Mouse (Mus musculus) liver, embryonic 15.5 days (tissue): ENCODE measurements around the gene Maats1. TPM values are rescaled to one million over a fixed set of nuclear protein-coding genes. Genes with fewer than 3 reads are reported as not detected.

ENCODE experiments used
- ATAC-seq: fragments of 200-750 bp; cut with Nextera tagmentation; 2 replicates; pipeline ENCODE4 v1.8.0; 2017; ENCODE audit warnings: moderate number of reproducible peaks, mild to moderate bottlenecking, moderate library complexity; ENCODE audit not compliant: insufficient read depth
- H3K27ac ChIP-seq: fragments of 300-500 bp; sonication (generic); replicated peaks from 2 replicates; pipeline ENCODE4 v1.5.1; 2015; ENCODE audit warnings: mild to moderate bottlenecking, inconsistent platforms
- H3K27me3 ChIP-seq: fragments of 300-500 bp; sonication (generic); 2 replicates; pipeline ENCODE4 v1.6.1; 2015; ENCODE audit warnings: mild to moderate bottlenecking, inconsistent platforms
- H3K36me3 ChIP-seq: fragments of 300-500 bp; sonication (generic); replicated peaks from 2 replicates; pipeline ENCODE4 v1.6.1; 2015; ENCODE audit warnings: moderate library complexity, mild to moderate bottlenecking, inconsistent platforms
- H3K4me1 ChIP-seq: fragments of 300-500 bp; sonication (generic); replicated peaks from 2 replicates; pipeline ENCODE4 v1.6.1; 2015; ENCODE audit warnings: inconsistent platforms
- H3K4me2 ChIP-seq: fragments of 300-500 bp; sonication (generic); 2 replicates; pipeline ENCODE4 v1.6.1; 2015; ENCODE audit warnings: moderate library complexity, mild to moderate bottlenecking, inconsistent platforms
- H3K4me3 ChIP-seq: fragments of 300-500 bp; sonication (generic); replicated peaks from 2 replicates; pipeline ENCODE4 v1.5.1; 2015; ENCODE audit warnings: mild to moderate bottlenecking, inconsistent platforms
- H3K9ac ChIP-seq: fragments of 300-500 bp; sonication (generic); 2 replicates; pipeline ENCODE4 v1.6.1; 2015; ENCODE audit warnings: moderate library complexity, mild to moderate bottlenecking, inconsistent platforms
- H3K9me3 ChIP-seq: fragments of 300-500 bp; sonication (generic); replicated peaks from 2 replicates; pipeline ENCODE4 v1.6.1; 2016; ENCODE audit warnings: inconsistent platforms
- WGBS: fragments of 180-500 bp; shearing (Covaris S2); methylation state at CpG from one replicate; pipeline ENCODE4 v1.1.7; 2015; ENCODE audit warnings: mixed read lengths; ENCODE audit not compliant: insufficient replicate concordance; 5-methylcytosine and 5-hydroxymethylcytosine counted together
- polyA plus RNA-seq: library from polyadenylated mRNA; unstranded; fragments of >200 nt; fragmentation: Nextera tagmentation; extraction: Ambion mirVana; gene quantifications from 2 replicates; pipeline ENCODE4 v1.2.1, GENCODE M21; 2015

The Maats1 gene
- polyA plus RNA-seq, 1 experiment from 2014 or later: 0.03 TPM

DNA sequence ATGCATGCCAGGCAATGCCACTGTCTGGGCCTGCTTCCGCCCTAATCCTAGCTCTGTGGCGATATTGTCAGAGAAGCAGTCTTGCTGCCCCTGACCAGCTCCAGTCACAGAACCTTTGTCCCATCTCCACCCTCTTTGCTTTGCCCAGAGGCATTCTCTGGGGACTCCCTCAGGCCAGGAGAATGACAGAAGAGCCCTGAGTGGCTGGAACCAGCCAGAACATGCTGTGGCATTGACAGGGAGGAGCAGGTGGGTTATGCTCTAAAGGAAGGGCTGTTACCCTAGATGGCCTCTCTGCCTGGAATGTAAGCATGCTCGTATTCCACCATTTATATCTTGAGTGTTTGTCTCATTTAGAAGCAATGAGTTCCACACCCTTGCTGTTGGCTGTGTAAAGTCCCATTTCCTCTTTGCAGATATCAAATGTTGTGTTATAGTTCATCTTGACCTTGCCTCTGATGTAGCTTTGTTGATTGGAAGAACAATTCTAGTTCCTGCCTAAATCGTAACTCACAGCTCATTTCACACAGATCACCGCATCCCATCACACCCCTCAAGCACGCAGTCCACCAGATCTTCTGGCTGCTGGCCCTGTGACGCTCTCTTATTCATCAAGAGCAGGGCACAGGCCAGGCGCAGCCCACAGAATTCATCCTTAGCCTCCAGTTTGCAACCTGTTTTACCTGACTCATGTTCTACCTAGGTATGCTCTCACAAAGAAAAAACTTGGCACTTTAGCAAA, 28.9 kb upstream of the Maats1 start:
- Histone ChIP-seq H3K4me1 (peaks cover 73% of the 10 kb centered on the region), H3K4me3 (peak overlapping the region; percentile 68; the same call in 1 of the 2 replicates), H3K27me3 (no peaks in the 10 kb centered on the region), H3K27ac (peak overlapping the region; percentile 96), H3K4me2 (peak overlapping the region; percentile 75), H3K36me3 (peaks cover 15% of the 10 kb centered on the region), H3K9me3 (no peaks in the 10 kb centered on the region), H3K9ac (peak overlapping the region; percentile 76)
- ATAC-seq: no peak
- WGBS: 72% methylated on average over 8 of the region's 8 CpGs

DNA sequence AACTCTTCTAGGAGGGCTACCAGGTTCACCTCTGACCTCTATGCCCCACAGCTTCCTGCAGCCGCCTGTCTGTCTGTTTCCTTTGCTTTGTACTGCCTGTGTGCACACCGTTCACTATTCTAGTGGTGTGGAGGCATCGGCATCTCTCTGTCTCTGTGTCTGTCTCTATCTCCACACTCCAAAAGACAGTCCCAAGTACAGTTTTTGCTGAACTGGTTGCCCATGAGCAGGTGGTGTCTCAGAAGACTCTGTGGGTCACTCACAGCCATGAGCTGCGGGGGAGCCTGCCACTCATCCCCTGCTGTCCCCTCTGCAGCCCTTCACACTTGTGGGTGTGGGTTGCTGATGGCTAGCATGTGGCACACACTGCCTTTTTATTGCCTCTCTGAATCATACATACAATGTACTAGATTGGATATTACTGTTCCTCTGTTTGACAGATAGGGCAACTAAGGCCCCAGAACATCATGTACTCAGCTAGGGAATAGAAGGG, 28.1 kb upstream of the Maats1 start:
- Histone ChIP-seq H3K36me3 (peaks cover 7% of the 10 kb centered on the region), H3K4me1 (peaks cover 72% of the 10 kb centered on the region), H3K9ac (no peak overlapping the region), H3K9me3 (no peaks in the 10 kb centered on the region), H3K27ac (peak overlapping the region; percentile 96), H3K27me3 (no peaks in the 10 kb centered on the region), H3K4me2 (no peak overlapping the region), H3K4me3 (no peak overlapping the region)
- WGBS: 66% methylated on average over 4 of the region's 4 CpGs
- ATAC-seq: no peak

DNA sequence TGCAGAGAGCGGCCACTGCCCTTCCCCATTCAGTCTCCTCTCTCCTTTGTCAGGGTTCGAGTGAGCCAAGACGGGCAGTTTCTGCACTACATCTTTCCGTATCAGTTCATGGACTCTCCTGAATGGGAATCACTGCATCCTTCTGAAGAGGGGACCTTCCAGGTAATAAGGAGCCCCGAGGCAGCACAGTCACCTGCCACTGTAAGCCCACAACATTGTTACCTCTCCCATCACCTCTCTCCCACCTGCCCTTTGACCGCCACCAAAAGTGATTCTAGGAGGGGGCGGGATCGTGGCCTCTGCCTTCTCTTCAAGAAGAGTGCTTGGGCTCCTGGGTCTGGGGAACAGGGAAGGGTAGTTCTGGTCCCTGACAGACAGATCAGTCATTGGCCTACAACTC, 27.5 kb upstream of the Maats1 start:
- H3K27me3 ChIP-seq: no peaks in the 10 kb centered on the region
- H3K36me3 ChIP-seq: peaks cover 7% of the 10 kb centered on the region; the same call in 1 of the 2 replicates
- ATAC-seq: no peak
- no peaks in the 10 kb centered on the region for H3K9me3 ChIP-seq
- H3K4me2 ChIP-seq: no peak overlapping the region
- H3K9ac ChIP-seq: no peak overlapping the region
- peak overlapping the region; percentile 96; the same call in 1 of the 2 replicates for H3K27ac ChIP-seq
- no peak overlapping the region for H3K4me3 ChIP-seq
- 80% methylated on average over 8 of the region's 8 CpGs for whole genome bisulfite sequencing
- peaks cover 66% of the 10 kb centered on the region for H3K4me1 ChIP-seq

DNA sequence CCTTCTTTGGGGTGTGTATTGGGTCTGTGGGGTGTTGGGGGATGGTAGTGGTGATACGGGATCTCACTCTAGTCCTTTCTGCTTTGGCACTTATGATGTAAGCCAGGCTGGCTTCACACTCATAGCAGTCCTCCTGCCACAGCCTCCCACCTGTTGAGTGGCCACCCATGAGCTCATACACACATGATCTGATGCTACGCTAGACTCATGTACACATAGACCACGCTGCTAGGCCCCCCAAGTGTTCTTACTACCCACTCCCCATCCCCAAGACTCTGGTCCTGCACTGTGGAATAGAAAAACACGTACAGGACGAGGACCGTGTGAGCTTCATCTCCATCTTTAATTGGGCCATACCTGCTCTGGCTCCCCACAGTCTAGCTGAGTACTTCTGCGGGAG, 27.1 kb upstream of the Maats1 start:
- Histone ChIP-seq H3K9ac (no peak overlapping the region), H3K27me3 (no peaks in the 10 kb centered on the region), H3K36me3 (peaks cover 4% of the 10 kb centered on the region; the same call in 1 of the 2 replicates), H3K27ac (peak overlapping the region; percentile 96), H3K4me2 (no peak overlapping the region), H3K4me3 (no peak overlapping the region), H3K4me1 (peaks cover 66% of the 10 kb centered on the region), H3K9me3 (no peaks in the 10 kb centered on the region)
- 81% methylated on average over 7 of the region's 7 CpGs for WGBS
- ATAC-seq: no peak

DNA sequence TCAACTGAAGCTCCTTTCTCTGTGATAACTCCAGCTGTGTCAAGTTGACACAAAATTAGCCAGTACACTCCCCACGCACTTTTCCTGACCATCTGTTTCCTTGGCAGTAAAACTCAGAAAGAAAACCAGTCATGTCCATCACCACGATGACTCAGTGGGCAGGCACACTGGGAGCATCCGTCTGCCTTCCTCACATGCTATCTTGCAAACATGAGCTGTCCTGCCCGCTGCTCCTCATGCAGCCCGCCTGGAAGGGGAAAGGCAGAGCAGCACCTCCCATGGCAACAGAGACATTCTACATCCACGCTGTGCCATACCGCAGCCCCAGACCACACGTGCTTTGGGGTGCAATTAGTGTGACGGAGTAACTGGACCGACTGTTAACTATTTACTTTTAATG, 26.4 kb upstream of the Maats1 start:
- H3K9me3 ChIP-seq: no peaks in the 10 kb centered on the region
- no peaks in the 10 kb centered on the region for H3K27me3 ChIP-seq
- WGBS: 38% methylated on average over 10 of the region's 10 CpGs
- no peak overlapping the region for H3K4me3 ChIP-seq
- H3K9ac ChIP-seq: no peak overlapping the region
- no peak overlapping the region for H3K4me2 ChIP-seq
- H3K36me3 ChIP-seq: no peaks in the 10 kb centered on the region
- H3K27ac ChIP-seq: peak overlapping the region; percentile 96
- ATAC-seq: no peak
- H3K4me1 ChIP-seq: peaks cover 66% of the 10 kb centered on the region

DNA sequence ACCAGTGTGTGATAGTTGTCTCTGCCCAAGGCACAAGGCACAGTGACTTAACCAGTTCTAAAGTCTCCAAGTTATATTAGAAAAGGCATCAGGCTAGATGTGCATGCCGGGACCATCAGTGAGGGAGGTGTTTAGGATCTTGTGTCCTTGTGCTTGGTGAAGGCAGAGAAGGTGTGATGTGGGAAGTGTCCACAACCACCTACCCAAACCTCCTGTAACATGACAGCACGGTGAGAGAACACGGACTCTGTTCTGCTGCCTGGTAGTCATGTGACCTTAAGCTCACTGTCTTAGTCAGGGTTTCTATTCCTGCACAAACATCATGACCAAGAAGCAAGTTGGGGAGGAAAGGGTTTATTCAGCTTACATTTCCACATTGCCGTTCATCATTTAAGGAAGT, 24.3 kb upstream of the Maats1 start:
- H3K4me1 ChIP-seq: peaks cover 73% of the 10 kb centered on the region
- no peaks in the 10 kb centered on the region for H3K36me3 ChIP-seq
- WGBS: 64% methylated on average over 4 of the region's 4 CpGs
- no peak for ATAC-seq
- H3K9me3 ChIP-seq: no peaks in the 10 kb centered on the region
- no peaks in the 10 kb centered on the region for H3K27me3 ChIP-seq
- H3K4me3 ChIP-seq: no peak overlapping the region
- H3K4me2 ChIP-seq: no peak overlapping the region
- H3K27ac ChIP-seq: no peak overlapping the region
- no peak overlapping the region for H3K9ac ChIP-seq

DNA sequence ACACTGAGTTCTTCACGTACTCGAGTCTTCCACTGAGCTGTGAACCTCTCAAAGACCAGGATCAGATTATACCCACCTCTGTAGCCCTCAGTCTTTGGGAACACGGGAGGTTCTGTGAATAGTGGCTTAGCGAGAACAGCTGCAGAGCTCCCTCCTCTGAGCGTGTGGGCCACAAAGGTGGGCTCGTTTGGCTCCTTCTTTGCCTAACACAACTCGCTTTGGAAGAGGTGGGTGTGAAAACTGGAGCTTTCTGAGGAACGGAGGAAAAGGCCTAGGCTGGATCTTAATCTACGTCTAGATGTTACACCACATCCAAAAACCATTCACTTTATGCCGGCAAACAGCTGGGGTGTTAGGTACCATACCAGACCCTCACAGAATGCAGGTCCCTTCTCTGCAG, 23.4 kb upstream of the Maats1 start:
- H3K4me1 ChIP-seq: peaks cover 66% of the 10 kb centered on the region
- H3K4me2 ChIP-seq: no peak overlapping the region

DNA sequence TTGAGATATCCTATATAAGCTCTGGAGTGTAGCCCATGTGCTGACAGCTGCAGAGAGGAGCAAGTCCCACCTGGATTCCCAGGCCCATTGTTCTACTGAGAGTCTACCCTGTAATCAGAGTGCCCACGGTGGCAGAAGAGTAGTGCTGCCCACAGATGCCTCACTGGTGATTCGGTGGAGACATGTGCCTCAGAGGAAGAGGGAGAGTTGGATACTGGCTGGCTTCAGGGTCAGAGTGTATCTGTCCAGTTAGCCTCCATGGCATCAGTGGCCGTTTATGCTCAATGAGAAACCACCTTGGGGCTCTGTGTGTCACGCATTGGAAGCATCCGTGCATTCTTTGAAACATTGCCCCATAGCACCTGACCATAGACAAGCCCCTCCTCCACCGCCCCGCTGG, 21.7 kb upstream of the Maats1 start:
- Histone ChIP-seq H3K4me3 (no peak overlapping the region), H3K9me3 (no peaks in the 10 kb centered on the region), H3K9ac (no peak overlapping the region), H3K36me3 (no peaks in the 10 kb centered on the region), H3K4me2 (no peak overlapping the region), H3K27ac (no peak overlapping the region), H3K4me1 (peaks cover 54% of the 10 kb centered on the region), H3K27me3 (no peaks in the 10 kb centered on the region)
- 52% methylated on average over 7 of the region's 7 CpGs for WGBS
- 0 out of 2 replicates have a peak, but pooled peaks have one; percentile 11 for ATAC-seq

More for the DNA sequence above, 23.4 kb upstream of the Maats1 start:
- Histone ChIP-seq H3K9ac (no peak overlapping the region), H3K4me3 (no peak overlapping the region), H3K27me3 (no peaks in the 10 kb centered on the region), H3K9me3 (no peaks in the 10 kb centered on the region), H3K36me3 (no peaks in the 10 kb centered on the region), H3K27ac (no peak overlapping the region)
- WGBS: 80% methylated on average over 10 of the region's 10 CpGs
- no peak for ATAC-seq

DNA sequence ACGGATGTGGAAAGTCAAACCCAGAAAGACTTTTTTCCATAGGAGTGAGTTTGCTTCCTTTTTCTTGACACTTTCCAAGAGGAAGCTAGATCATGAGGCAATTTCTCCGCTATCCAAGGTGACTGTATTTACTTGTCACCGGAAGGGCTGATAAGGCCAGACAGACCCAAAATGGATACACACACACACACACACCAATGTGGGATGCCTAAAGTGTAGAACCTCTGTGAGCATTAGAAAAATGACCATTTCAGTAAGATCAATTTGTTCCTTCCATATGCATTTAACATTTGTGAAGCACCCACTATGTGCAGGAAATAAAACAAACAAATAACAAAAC, 21.3 kb upstream of the Maats1 start:
- Histone ChIP-seq H3K4me3 (no peak overlapping the region), H3K4me2 (no peak overlapping the region), H3K27me3 (no peaks in the 10 kb centered on the region), H3K36me3 (no peaks in the 10 kb centered on the region), H3K9ac (no peak overlapping the region), H3K27ac (no peak overlapping the region), H3K4me1 (peaks cover 50% of the 10 kb centered on the region), H3K9me3 (no peaks in the 10 kb centered on the region)
- no peak for ATAC-seq
- WGBS: 59% methylated on average over 3 of the region's 3 CpGs

DNA sequence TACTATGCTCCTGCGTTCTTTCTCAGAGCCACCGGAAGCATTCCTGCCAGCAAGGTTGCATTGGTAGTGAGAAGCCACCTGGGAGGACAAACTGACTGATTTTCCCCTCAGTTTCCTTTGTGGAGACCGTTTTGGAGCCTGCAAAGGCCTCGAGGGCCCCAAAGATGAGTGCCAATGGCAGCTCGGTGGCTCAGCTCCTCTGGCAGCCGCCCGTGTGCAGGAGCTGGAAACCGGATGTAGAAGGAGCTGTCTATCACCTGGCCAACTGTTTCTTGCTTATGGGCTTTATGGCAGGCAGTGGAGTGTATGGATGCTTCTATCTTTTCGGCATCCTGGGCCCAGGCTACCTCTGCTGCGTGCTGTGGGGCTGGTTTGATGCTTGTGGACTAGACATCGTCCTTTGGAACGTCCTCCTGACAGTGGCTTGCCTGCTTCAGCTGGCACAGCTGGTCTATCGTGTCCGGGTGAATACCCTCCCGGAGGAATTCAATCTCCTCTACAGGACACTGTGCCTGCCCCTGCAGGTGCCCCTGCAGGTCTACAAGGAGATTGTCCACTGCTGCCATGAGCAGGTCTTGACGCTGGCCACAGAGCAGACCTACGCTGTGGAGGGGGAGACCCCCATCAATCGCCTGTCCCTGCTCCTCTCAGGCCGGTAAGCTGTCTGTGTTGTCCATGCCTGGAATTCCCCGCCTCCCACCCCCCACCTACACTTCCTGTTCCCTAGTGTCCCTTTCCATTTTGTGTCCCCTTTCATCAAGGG, 20.7 kb upstream of the Maats1 start:
- peaks cover 49% of the 10 kb centered on the region for H3K4me1 ChIP-seq
- no peak overlapping the region; the same call in 1 of the 2 replicates for H3K4me2 ChIP-seq
- H3K27me3 ChIP-seq: no peaks in the 10 kb centered on the region
- 71% methylated on average over 20 of the region's 20 CpGs for whole genome bisulfite sequencing
- no peak for ATAC-seq
- H3K9ac ChIP-seq: no peak overlapping the region
- no peak overlapping the region for H3K4me3 ChIP-seq
- no peaks in the 10 kb centered on the region for H3K36me3 ChIP-seq
- H3K27ac ChIP-seq: peak overlapping the region; percentile 20; the same call in 1 of the 2 replicates
- no peaks in the 10 kb centered on the region for H3K9me3 ChIP-seq

DNA sequence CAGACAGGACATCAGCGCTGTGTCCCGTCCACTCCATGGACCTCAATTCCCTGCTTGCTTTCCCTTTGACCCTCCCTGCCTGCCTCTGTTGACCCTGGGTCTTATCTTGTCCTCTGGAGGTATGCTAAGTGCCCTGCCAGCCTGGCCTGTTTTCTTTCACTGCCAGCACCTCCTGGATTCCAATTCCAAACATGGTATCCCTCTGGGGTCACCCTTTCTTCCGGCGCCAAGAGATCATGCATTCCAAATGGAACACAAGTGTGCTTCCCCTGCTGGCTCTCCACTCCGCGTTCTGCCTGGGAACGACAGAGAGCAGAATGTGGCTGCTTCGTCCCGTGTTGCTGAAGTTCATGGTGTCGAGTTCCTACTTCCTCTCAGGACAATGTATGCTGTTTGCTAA, 20.0 kb upstream of the Maats1 start, which contains the start of gene Popdc2:
Gene Popdc2 (plus strand): TSS at position 277 of the 400 bp plus-strand sequence.
- H3K9me3 ChIP-seq: no peaks in the 10 kb centered on the region
- no peak within 1 kb of the TSS for H3K9ac ChIP-seq
- H3K36me3 ChIP-seq: no peaks in the 10 kb centered on the region
- no peak for ATAC-seq
- H3K4me1 ChIP-seq: peaks cover 49% of the 10 kb centered on the region
- H3K4me3 ChIP-seq: no peak within 1 kb of the TSS
- H3K27ac ChIP-seq: peak within 1 kb of the TSS; percentile 20; the same call in 1 of the 2 replicates
- H3K27me3 ChIP-seq: no peaks in the 10 kb centered on the region
- peak within 1 kb of the TSS; percentile 13; the same call in 1 of the 2 replicates for H3K4me2 ChIP-seq
- 53% methylated on average over 10 of the region's 10 CpGs for WGBS
